Mouse (Mus musculus): ENCODE results near the gene Gm20388. TPM values are rescaled to one million over a fixed set of nuclear protein-coding genes. Genes with fewer than 3 reads are reported as not detected.

Gene Gm20388
- polyA plus RNA-seq, 1 experiment from 2014 or later: not detected

- H3K4me1 ChIP-seq: no peaks in the 10 kb centered on the region
- 79% methylated on average over 1 of the region's 1 CpGs for WGBS
These were observed 4131.6 kb downstream of the Gm20388 start for GRCm38 (mm10) chr8:124042201-124042600.

GRCm38 (mm10) chr8:124044421-124044820, 4133.8 kb downstream of the Gm20388 start:
- WGBS: 94% methylated on average over 5 of the region's 5 CpGs
- no peak overlapping the region for H3K27ac ChIP-seq
- ATAC-seq (ENCODE audit: insufficient number of reproducible peaks, insufficient read depth, low FRiP score, low TSS enrichment): no peak

More at GRCm38 (mm10) chr8:124042201-124042600, 4131.6 kb downstream of the Gm20388 start:
- no peak for ATAC-seq (ENCODE audit: insufficient number of reproducible peaks, insufficient read depth, low FRiP score, low TSS enrichment)
- Histone ChIP-seq H3K9ac (no peak overlapping the region), H3K27ac (no peak overlapping the region), H3K9me3 (no peaks in the 10 kb centered on the region), H3K36me3 (peaks cover 69% of the 10 kb centered on the region), H3K4me2 (replicated peaks) (no peak overlapping the region), H3K27me3 (no peaks in the 10 kb centered on the region), H3K4me3 (no peak overlapping the region)

GRCm38 (mm10) chr8:124044931-124045330, 4134.3 kb downstream of the Gm20388 start:
- no peak overlapping the region for H3K4me2 ChIP-seq (replicated peaks)
- H3K4me1 ChIP-seq: no peaks in the 10 kb centered on the region
- ATAC-seq (ENCODE audit: insufficient number of reproducible peaks, insufficient read depth, low FRiP score, low TSS enrichment): no peak
- no peak overlapping the region for H3K27ac ChIP-seq
- no peak overlapping the region for H3K4me3 ChIP-seq
- H3K9me3 ChIP-seq: no peaks in the 10 kb centered on the region
- H3K9ac ChIP-seq: no peak overlapping the region
- no peaks in the 10 kb centered on the region for H3K27me3 ChIP-seq
- 94% methylated on average over 12 of the region's 12 CpGs for WGBS
- peaks cover 51% of the 10 kb centered on the region for H3K36me3 ChIP-seq

More at GRCm38 (mm10) chr8:124044421-124044820, 4133.8 kb downstream of the Gm20388 start:
- H3K9me3 ChIP-seq: no peaks in the 10 kb centered on the region
- H3K4me3 ChIP-seq: no peak overlapping the region
- no peak overlapping the region for H3K9ac ChIP-seq
- no peak overlapping the region for H3K4me2 ChIP-seq (replicated peaks)
- peaks cover 56% of the 10 kb centered on the region for H3K36me3 ChIP-seq
- H3K4me1 ChIP-seq: no peaks in the 10 kb centered on the region
- no peaks in the 10 kb centered on the region for H3K27me3 ChIP-seq

GRCm38 (mm10) chr8:124045856-124046255, 4135.2 kb downstream of the Gm20388 start:
- no peaks in the 10 kb centered on the region for H3K27me3 ChIP-seq
- H3K9me3 ChIP-seq: no peaks in the 10 kb centered on the region
- no peak for ATAC-seq (ENCODE audit: insufficient number of reproducible peaks, insufficient read depth, low FRiP score, low TSS enrichment)
- H3K36me3 ChIP-seq: peaks cover 45% of the 10 kb centered on the region
- no peak overlapping the region for H3K4me2 ChIP-seq (replicated peaks)
- no peaks in the 10 kb centered on the region for H3K4me1 ChIP-seq
- no peak overlapping the region for H3K4me3 ChIP-seq
- no peak overlapping the region for H3K9ac ChIP-seq
- no peak overlapping the region for H3K27ac ChIP-seq
- WGBS: 89% methylated on average over 8 of the region's 8 CpGs

GRCm38 (mm10) chr8:124052110-124052509, 4141.5 kb downstream of the Gm20388 start:
- WGBS: 27% methylated on average over 3 of the region's 3 CpGs

GRCm38 (mm10) chr8:124052568-124052967, 4141.9 kb downstream of the Gm20388 start:
- ATAC-seq (ENCODE audit: insufficient number of reproducible peaks, insufficient read depth, low FRiP score, low TSS enrichment): no peak
- Histone ChIP-seq H3K9ac (no peak overlapping the region), H3K36me3 (peaks cover 5% of the 10 kb centered on the region; the same call in 1 of the 2 replicates), H3K4me3 (no peak overlapping the region), H3K9me3 (no peaks in the 10 kb centered on the region), H3K27ac (no peak overlapping the region), H3K4me1 (no peaks in the 10 kb centered on the region), H3K4me2 (replicated peaks) (no peak overlapping the region), H3K27me3 (no peaks in the 10 kb centered on the region)
- 54% methylated on average over 4 of the region's 4 CpGs for WGBS

More at GRCm38 (mm10) chr8:124052110-124052509, 4141.5 kb downstream of the Gm20388 start:
- Histone ChIP-seq H3K4me2 (replicated peaks) (no peak overlapping the region), H3K27ac (no peak overlapping the region), H3K9ac (no peak overlapping the region), H3K4me3 (no peak overlapping the region), H3K9me3 (no peaks in the 10 kb centered on the region), H3K4me1 (no peaks in the 10 kb centered on the region), H3K27me3 (no peaks in the 10 kb centered on the region), H3K36me3 (peaks cover 9% of the 10 kb centered on the region; the same call in 1 of the 2 replicates)
- ATAC-seq (ENCODE audit: insufficient number of reproducible peaks, insufficient read depth, low FRiP score, low TSS enrichment): no peak

GRCm38 (mm10) chr8:124056832-124057655, 4146.4 kb downstream of the Gm20388 start:
- no peaks in the 10 kb centered on the region for H3K36me3 ChIP-seq
- H3K9me3 ChIP-seq: no peaks in the 10 kb centered on the region
- no peak overlapping the region for H3K9ac ChIP-seq
- H3K4me2 ChIP-seq (replicated peaks): no peak overlapping the region
- no peak for ATAC-seq (ENCODE audit: insufficient number of reproducible peaks, insufficient read depth, low FRiP score, low TSS enrichment)
- H3K27ac ChIP-seq: no peak overlapping the region
- no peak overlapping the region for H3K4me3 ChIP-seq
- H3K27me3 ChIP-seq: no peaks in the 10 kb centered on the region
- no peaks in the 10 kb centered on the region for H3K4me1 ChIP-seq
- WGBS: 80% methylated on average over 11 of the region's 11 CpGs

- Histone ChIP-seq H3K4me2 (replicated peaks) (no peak overlapping the region), H3K4me3 (no peak overlapping the region), H3K27me3 (no peaks in the 10 kb centered on the region), H3K9ac (no peak overlapping the region), H3K27ac (peak overlapping the region; percentile 41; the same call in 1 of the 2 replicates), H3K36me3 (no peaks in the 10 kb centered on the region), H3K9me3 (no peaks in the 10 kb centered on the region), H3K4me1 (peaks cover 24% of the 10 kb centered on the region)
- WGBS: 57% methylated on average over 4 of the region's 4 CpGs
- ATAC-seq (ENCODE audit: insufficient number of reproducible peaks, insufficient read depth, low FRiP score, low TSS enrichment): no peak; the same call in 1 of the 2 replicates
These were observed 4155.9 kb downstream of the Gm20388 start for GRCm38 (mm10) chr8:124066325-124067058.

- H3K4me3 ChIP-seq: no peak overlapping the region
- H3K27ac ChIP-seq: 0 out of 2 replicates have a peak overlapping the region, but pooled peaks have one; percentile 41
- peaks cover 26% of the 10 kb centered on the region for H3K4me1 ChIP-seq
- no peaks in the 10 kb centered on the region for H3K36me3 ChIP-seq
- H3K4me2 ChIP-seq (replicated peaks): no peak overlapping the region
- no peaks in the 10 kb centered on the region for H3K9me3 ChIP-seq
- no peaks in the 10 kb centered on the region for H3K27me3 ChIP-seq
- 65% methylated on average over 4 of the region's 4 CpGs for WGBS
- ATAC-seq (ENCODE audit: insufficient number of reproducible peaks, insufficient read depth, low FRiP score, low TSS enrichment): no peak
- no peak overlapping the region for H3K9ac ChIP-seq
These were observed 4156.6 kb downstream of the Gm20388 start for GRCm38 (mm10) chr8:124067059-124067750.

GRCm38 (mm10) chr8:124070363-124071324, 4160.0 kb downstream of the Gm20388 start:
- H3K9me3 ChIP-seq: no peaks in the 10 kb centered on the region
- 0 out of 2 replicates have a peak overlapping the region, but pooled peaks have one; percentile 41 for H3K27ac ChIP-seq
- H3K4me2 ChIP-seq (replicated peaks): peak overlapping the region; percentile 11; the same call in 1 of the 2 replicates
- peaks cover 26% of the 10 kb centered on the region for H3K4me1 ChIP-seq
- no peaks in the 10 kb centered on the region for H3K36me3 ChIP-seq
- 23% methylated on average over 18 of the region's 18 CpGs for WGBS
- ATAC-seq (ENCODE audit: insufficient number of reproducible peaks, insufficient read depth, low FRiP score, low TSS enrichment): no peak
- H3K27me3 ChIP-seq: no peaks in the 10 kb centered on the region
- H3K4me3 ChIP-seq: no peak overlapping the region
- H3K9ac ChIP-seq: no peak overlapping the region
